Comparison of ENCODE assay signal across 8 mouse cellular contexts in the genomic region with DNA sequence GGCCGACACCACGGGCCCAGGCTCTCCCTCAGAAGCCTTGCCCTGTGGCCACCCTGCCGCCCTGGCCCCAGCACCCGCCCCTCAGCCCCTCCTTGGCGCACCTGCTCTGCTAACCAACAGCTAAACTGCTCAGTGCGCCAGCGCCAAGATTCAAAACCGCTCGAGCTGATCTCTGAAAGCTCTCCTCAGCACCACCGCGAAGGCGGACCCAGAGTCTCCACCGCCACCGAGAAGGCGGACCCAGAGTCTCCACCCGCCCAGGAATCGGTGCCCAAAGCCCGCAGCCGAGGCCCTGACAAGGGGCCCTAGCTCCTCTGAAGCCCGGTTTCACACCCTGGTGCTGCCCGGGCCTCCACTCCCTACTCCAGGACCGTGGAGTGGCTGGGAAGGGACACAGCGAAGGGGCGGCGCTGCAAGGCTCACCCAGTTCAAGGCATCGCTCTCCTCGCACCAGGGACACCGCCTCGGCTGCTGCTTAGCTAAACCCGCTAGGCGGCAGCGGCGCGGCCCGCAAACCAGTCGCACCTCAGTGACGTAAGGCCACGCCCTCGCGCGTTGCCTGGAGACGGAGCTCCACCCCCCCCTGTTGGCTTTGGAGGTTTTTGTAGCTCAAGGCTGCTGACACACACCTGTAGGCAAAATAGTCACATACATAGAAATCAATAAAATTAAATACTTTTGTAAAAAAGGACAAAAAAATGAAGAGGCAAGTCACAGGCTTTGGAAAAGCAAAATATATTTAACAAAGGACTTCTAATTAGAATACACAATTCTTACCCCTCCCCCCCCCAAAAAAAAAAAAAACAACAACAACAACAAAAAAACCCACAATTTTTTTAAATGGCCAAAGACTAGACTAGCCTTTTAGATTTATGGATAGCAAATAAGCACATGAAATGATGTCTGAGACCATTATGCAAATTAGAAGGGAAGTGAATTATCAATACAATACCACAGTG. TPM values are rescaled to one million over a fixed set of nuclear protein-coding genes. Genes with fewer than 3 reads are reported as not detected.
DNase-seq lines count a peak whose midpoint lies in the region; ATAC-seq lines count a peak whose summit lies in the region.

A gene (minus strand): TSS at position 542 of the 959 bp plus-strand sequence.

- H3K9me3 ChIP-seq in hindbrain, embryonic 16.5 days (ENCODE audit: control insufficient read depth, low read length) = no peaks in the 10 kb centered on the region

- H3K27me3 ChIP-seq in hindbrain, embryonic 16.5 days (replicated peaks; ENCODE audit: control insufficient read depth, insufficient read depth, low read length) = no peaks in the 10 kb centered on the region

- H3K4me3 ChIP-seq in hindbrain, embryonic 16.5 days (ENCODE audit: low read length) = peak within 1 kb of the TSS; percentile 94
- peak within 1 kb of the TSS; percentile 70 for H3K4me3 ChIP-seq in macrophage (ENCODE audit: inconsistent target)

- under 1% methylated on average over 42 of the region's 42 CpGs for WGBS in hindbrain, embryonic 16.5 days
- WGBS in macrophage (ENCODE audit: missing documents) = under 1% methylated on average over 42 of the region's 42 CpGs

- ATAC-seq in hindbrain, embryonic 16.5 days = peak; percentile 97

- peak within 1 kb of the TSS; percentile 93 for H3K27ac ChIP-seq in hindbrain, embryonic 16.5 days (ENCODE audit: low read depth, low read length)
- peak within 1 kb of the TSS; percentile 69 for H3K27ac ChIP-seq in macrophage

- H3K9ac ChIP-seq in hindbrain, embryonic 16.5 days (ENCODE audit: low read depth, low read length) = peak within 1 kb of the TSS; percentile 95

- no peaks in the 10 kb centered on the region for H3K36me3 ChIP-seq in hindbrain, embryonic 16.5 days (ENCODE audit: control insufficient read depth, insufficient read depth, low read length)
- H3K36me3 ChIP-seq in macrophage (ENCODE audit: inconsistent target) = no peaks in the 10 kb centered on the region

- peaks cover 36% of the 10 kb centered on the region for H3K79me2 ChIP-seq in macrophage (ENCODE audit: inconsistent target)

- H3K4me1 ChIP-seq in hindbrain, embryonic 16.5 days (ENCODE audit: control insufficient read depth, insufficient read depth, low read depth, low read length) = peaks cover 2% of the 10 kb centered on the region; the same call in 1 of the 2 replicates

- peak; percentile 94 for DNase-seq in T-cell, adult 2 months (ENCODE audit: low spot score)
- DNase-seq in cerebellum, postnatal 36 days = peak; percentile 91 to 94
- peak; percentile 88 for DNase-seq in gastrocnemius, adult 18-20 months (ENCODE audit: low spot score)
- peak; percentile 93 to 94 for DNase-seq in left cerebral cortex, adult 18-20 months (ENCODE audit: low spot score in 2 of 2)
- peak; percentile 93 for DNase-seq in right cerebral cortex, adult 18-20 months
- peak; percentile 65 for DNase-seq in urinary bladder, postnatal 10 days (ENCODE audit: low spot score)

- H3K4me2 ChIP-seq in hindbrain, embryonic 16.5 days (ENCODE audit: low read length) = peak within 1 kb of the TSS; percentile 82

RNA-seq across cellular contexts. Expression of the gene that starts here (rescaled TPM):
- total RNA-seq in gastrocnemius, adult 18-20 months (2021) = 10 to 100 TPM; 19.3 to 23.7 TPM
- polyA plus RNA-seq in hindbrain, embryonic 16.5 days (2015; fragmentation: Nextera tagmentation; extraction: Ambion mirVana) = 39.6 and 48.9 TPM in 2 replicates
- 10 to 100 TPM; 76.2 to 85.0 TPM for total RNA-seq in left cerebral cortex, adult 18-20 months (2021)
- 100 to 1,000 TPM in 8 of 26 experiments, 10 to 100 TPM in 18; 31.4 to 143 (median 83.4) TPM for total RNA-seq in macrophage (2018; cell fraction: chromatin; rRNA removed)
- 10 to 100 TPM; 29.4 to 73.9 (median 47.1) TPM for total RNA-seq in macrophage (2018; cell fraction: cytosol; rRNA removed)
- 100 to 1,000 TPM in 5 of 26 experiments, 10 to 100 TPM in 21; 28.2 to 126 (median 70.2) TPM for total RNA-seq in macrophage (2018; cell fraction: nucleus; rRNA removed)
- 27.9 to 56.7 TPM (median 33.9 TPM) in 3 replicates for polyA plus RNA-seq in macrophage (2018)

Comparison
In these comparisons a context has a peak if more than half of its experiments do, and no peak if none do; other contexts are left out.
1. Peak in every context shown above with its lines: DNase-seq, ATAC-seq, H3K4me3 ChIP-seq and H3K27ac ChIP-seq.